Mouse (Mus musculus) forebrain, embryonic 16.5 days (tissue): ENCODE results near the gene Catsper1. TPM values are rescaled to one million over a fixed set of nuclear protein-coding genes. Genes with fewer than 3 reads are reported as not detected.
"Not testable (repeated sequence)": the region's sequence is repeated elsewhere in the genome, so short reads cannot be mapped to it uniquely, and the experiment has no call there.

Experiments used
- ATAC-seq: fragments of 200-750 bp; cut with Nextera tagmentation; 2 replicates; pipeline ENCODE4 v1.8.0; 2017; ENCODE audit warnings: mild to moderate bottlenecking, moderate library complexity
- H3K27ac ChIP-seq: fragments of 300-500 bp; sonication (generic); 2 replicates; pipeline ENCODE4 v1.5.1; 2014; ENCODE audit warnings: low read length, control low read depth
- H3K27me3 ChIP-seq: fragments of 300-500 bp; sonication (generic); replicated peaks from 2 replicates; pipeline ENCODE4 v1.6.1; 2014; ENCODE audit warnings: low read length; ENCODE audit not compliant: control insufficient read depth, insufficient read depth
- H3K36me3 ChIP-seq: fragments of 300-500 bp; sonication (generic); 2 replicates; pipeline ENCODE4 v1.6.1; 2014; ENCODE audit not compliant: control insufficient read depth, insufficient read depth
- H3K4me1 ChIP-seq: fragments of 300-500 bp; sonication (generic); replicated peaks from 2 replicates; pipeline ENCODE4 v1.6.1; 2014; ENCODE audit warnings: low read length; ENCODE audit not compliant: control insufficient read depth, insufficient read depth
- H3K4me2 ChIP-seq: fragments of 300-500 bp; sonication (generic); 2 replicates; pipeline ENCODE4 v1.6.1; 2014; ENCODE audit warnings: mild to moderate bottlenecking, low read length, control low read depth
- H3K4me3 ChIP-seq: fragments of 300-500 bp; sonication (generic); replicated peaks from 2 replicates; pipeline ENCODE4 v1.5.1; 2014; ENCODE audit warnings: mild to moderate bottlenecking, low read length, control low read depth
- H3K9ac ChIP-seq: fragments of 300-500 bp; sonication (generic); replicated peaks from 2 replicates; pipeline ENCODE4 v1.6.1; 2014; ENCODE audit warnings: low read depth, low read length, control low read depth
- H3K9me3 ChIP-seq: fragments of 300-500 bp; sonication (generic); 2 replicates; pipeline ENCODE4 v1.6.1; 2016; ENCODE audit warnings: low read length; ENCODE audit not compliant: control insufficient read depth
- WGBS: fragments of 180-500 bp; shearing (Covaris S2); extraction: QIAGEN DNeasy Blood & Tissue Kit; methylation state at CpG from one replicate; pipeline ENCODE4 v1.1.7; 2014; 5-methylcytosine and 5-hydroxymethylcytosine counted together
- polyA plus RNA-seq: library from polyadenylated mRNA; unstranded; fragments of >200 nt; fragmentation: Nextera tagmentation; extraction: Ambion mirVana; gene quantifications from 2 replicates; pipeline ENCODE4 v1.2.1, GENCODE M21; 2015

The Catsper1 gene
- polyA plus RNA-seq, 1 experiment from 2014 or later = not detected

GRCm38 (mm10) chr19:5348064-5348463 is 12.5 kb downstream of the Catsper1 start:
- H3K27ac ChIP-seq = no peak overlapping the region
- no peak overlapping the region for H3K9ac ChIP-seq
- 85% methylated on average over 6 of the region's 6 CpGs for WGBS
- H3K4me2 ChIP-seq = no peak overlapping the region
- H3K36me3 ChIP-seq = no peaks in the 10 kb centered on the region
- no peak for ATAC-seq
- no peaks in the 10 kb centered on the region for H3K9me3 ChIP-seq
- peaks cover 6% of the 10 kb centered on the region for H3K4me1 ChIP-seq
- no peak overlapping the region for H3K4me3 ChIP-seq
- no peaks in the 10 kb centered on the region for H3K27me3 ChIP-seq

GRCm38 (mm10) chr19:5348526-5349501 is 13.3 kb downstream of the Catsper1 start:
- no peak for ATAC-seq

GRCm38 (mm10) chr19:5349502-5349873 is 13.9 kb downstream of the Catsper1 start, which contains the start of gene Cst6:
Gene Cst6 (minus strand): TSS chr19:5349574.
- H3K4me1 ChIP-seq, ATAC-seq, H3K27me3 ChIP-seq, H3K27ac ChIP-seq, H3K9me3 ChIP-seq, H3K36me3 ChIP-seq: not testable (repeated sequence)
- H3K4me2 ChIP-seq = peak within 1 kb of the TSS; percentile 74
- WGBS = 62% methylated on average over 6 of the region's 6 CpGs
- H3K9ac ChIP-seq = peak within 1 kb of the TSS; percentile 69
- H3K4me3 ChIP-seq = peak within 1 kb of the TSS; percentile 41

More at GRCm38 (mm10) chr19:5348526-5349501, 13.3 kb downstream of the Catsper1 start:
- no peaks in the 10 kb centered on the region for H3K9me3 ChIP-seq
- H3K36me3 ChIP-seq = no peaks in the 10 kb centered on the region
- H3K4me1 ChIP-seq = peaks cover 6% of the 10 kb centered on the region
- peak overlapping the region; percentile 69 for H3K9ac ChIP-seq
- no peak overlapping the region for H3K27ac ChIP-seq
- WGBS = 4% methylated on average over 34 of the region's 34 CpGs
- H3K4me2 ChIP-seq = peak overlapping the region; percentile 74
- H3K4me3 ChIP-seq = peak overlapping the region; percentile 41
- H3K27me3 ChIP-seq = no peaks in the 10 kb centered on the region

GRCm38 (mm10) chr19:5353609-5354008 is 18.1 kb downstream of the Catsper1 start:
- H3K4me2 ChIP-seq = no peak overlapping the region
- H3K36me3 ChIP-seq = no peaks in the 10 kb centered on the region
- H3K27ac ChIP-seq = no peak overlapping the region
- no peak overlapping the region for H3K4me3 ChIP-seq
- H3K9ac ChIP-seq = no peak overlapping the region
- ATAC-seq = no peak
- no peaks in the 10 kb centered on the region for H3K27me3 ChIP-seq
- no peaks in the 10 kb centered on the region for H3K9me3 ChIP-seq
- WGBS = 76% methylated on average over 2 of the region's 2 CpGs
- H3K4me1 ChIP-seq = peaks cover 6% of the 10 kb centered on the region

GRCm38 (mm10) chr19:5356080-5356479 is 20.5 kb downstream of the Catsper1 start:
- WGBS = no CpG with 5 or more reads among the region's 1 CpGs
- no peaks in the 10 kb centered on the region for H3K9me3 ChIP-seq
- H3K4me1 ChIP-seq = no peaks in the 10 kb centered on the region
- no peak for ATAC-seq
- no peaks in the 10 kb centered on the region for H3K36me3 ChIP-seq
- no peak overlapping the region for H3K9ac ChIP-seq
- no peak overlapping the region for H3K27ac ChIP-seq
- H3K4me2 ChIP-seq = no peak overlapping the region
- H3K4me3 ChIP-seq = no peak overlapping the region
- H3K27me3 ChIP-seq = no peaks in the 10 kb centered on the region

- no peaks in the 10 kb centered on the region for H3K9me3 ChIP-seq
- H3K27me3 ChIP-seq = no peaks in the 10 kb centered on the region
- no peak overlapping the region for H3K27ac ChIP-seq
- ATAC-seq = no peak
- H3K4me2 ChIP-seq = no peak overlapping the region
- no peak overlapping the region for H3K9ac ChIP-seq
- H3K4me3 ChIP-seq = no peak overlapping the region
- no peaks in the 10 kb centered on the region for H3K36me3 ChIP-seq
- WGBS = 87% methylated on average over 2 of the region's 2 CpGs
- peaks cover 7% of the 10 kb centered on the region for H3K4me1 ChIP-seq
These were observed 26.6 kb downstream of the Catsper1 start for GRCm38 (mm10) chr19:5362186-5362585.

GRCm38 (mm10) chr19:5364124-5364523 is 28.6 kb downstream of the Catsper1 start:
- no peak overlapping the region for H3K4me3 ChIP-seq
- WGBS = 93% methylated on average over 2 of the region's 2 CpGs
- H3K4me1 ChIP-seq = peaks cover 22% of the 10 kb centered on the region
- no peak for ATAC-seq
- H3K4me2 ChIP-seq = no peak overlapping the region
- no peaks in the 10 kb centered on the region for H3K9me3 ChIP-seq
- H3K27me3 ChIP-seq = no peaks in the 10 kb centered on the region
- H3K27ac ChIP-seq = no peak overlapping the region
- H3K36me3 ChIP-seq = peaks cover 5% of the 10 kb centered on the region
- H3K9ac ChIP-seq = no peak overlapping the region

GRCm38 (mm10) chr19:5365751-5366150 is 30.2 kb downstream of the Catsper1 start:
- Histone ChIP-seq H3K4me2 (peak overlapping the region; percentile 96), H3K9ac (peak overlapping the region; percentile 76), H3K4me1 (peaks cover 22% of the 10 kb centered on the region), H3K4me3 (peak overlapping the region; percentile 92), H3K9me3 (no peaks in the 10 kb centered on the region), H3K27ac (no peak overlapping the region), H3K27me3 (no peaks in the 10 kb centered on the region), H3K36me3 (peaks cover 18% of the 10 kb centered on the region)
- ATAC-seq = no peak
- 11% methylated on average over 11 of the region's 11 CpGs for WGBS

GRCm38 (mm10) chr19:5366175-5367052 is 30.9 kb downstream of the Catsper1 start, which contains the start of gene Eif1ad:
Gene Eif1ad (plus strand): TSS chr19:5366741.
- H3K36me3 ChIP-seq = peaks cover 22% of the 10 kb centered on the region
- H3K4me1 ChIP-seq = peaks cover 22% of the 10 kb centered on the region
- H3K27ac ChIP-seq = peak within 1 kb of the TSS; percentile 96
- peak within 1 kb of the TSS; percentile 96 for H3K4me2 ChIP-seq
- peak within 1 kb of the TSS; percentile 92 for H3K4me3 ChIP-seq
- H3K9ac ChIP-seq = peak within 1 kb of the TSS; percentile 76
- no peaks in the 10 kb centered on the region for H3K9me3 ChIP-seq
- WGBS = under 1% methylated on average over 86 of the region's 92 CpGs
- H3K27me3 ChIP-seq = no peaks in the 10 kb centered on the region
- peak; percentile 97 for ATAC-seq
